Mouse (Mus musculus) MEL (cell line): Measurements from ENCODE around the gene Ephb2.

Experiments
- CTCF ChIP-seq, 3 experiments: IDR thresholded peaks in 2 of 3; conservative IDR thresholded peaks in 1 of 3; 2 replicates each; pipeline ENCODE4 v1.5.1; 2011 to 2012; ENCODE audit warnings: low read length in 3 of 3, low read depth in 2 of 3, mild to moderate bottlenecking in 2 of 3, improper control_type of control experiment in 1 of 3, inconsistent platforms in 1 of 3, mixed read lengths in 1 of 3, moderate library complexity in 1 of 3; ENCODE audit not compliant: control insufficient read depth in 1 of 3, insufficient read depth in 1 of 3, poor library complexity in 1 of 3, severe bottlenecking in 1 of 3
- ELF1 ChIP-seq: IDR thresholded peaks from 2 replicates; pipeline ENCODE4 v1.6.1; 2014; ENCODE audit warnings: low read depth, mild to moderate bottlenecking, inconsistent platforms, low read length, improper control_type of control experiment, moderate library complexity
- GABPA ChIP-seq: IDR thresholded peaks from 2 replicates; pipeline ENCODE4 v1.6.1; 2012; ENCODE audit warnings: low read depth, mild to moderate bottlenecking, inconsistent platforms, low read length, improper control_type of control experiment, moderate library complexity
- GATA1 ChIP-seq: IDR thresholded peaks from 2 replicates; pipeline ENCODE4 v1.6.1; 2011; ENCODE audit warnings: low read depth, low read length, improper control_type of control experiment
- KAT2A ChIP-seq: conservative IDR thresholded peaks from 2 replicates; pipeline ENCODE4 v1.6.1; 2012; ENCODE audit warnings: low read depth, low read length, improper control_type of control experiment, inconsistent platforms
- MAFK ChIP-seq: IDR thresholded peaks from 2 replicates; pipeline ENCODE4 v1.6.1; 2011; ENCODE audit warnings: low read depth, mild to moderate bottlenecking, low read length, improper control_type of control experiment, borderline replicate concordance
- MEF2A ChIP-seq: IDR thresholded peaks from 2 replicates; pipeline ENCODE4 v1.6.1; 2014; ENCODE audit warnings: low read depth, mild to moderate bottlenecking, inconsistent platforms, low read length, improper control_type of control experiment; ENCODE audit not compliant: poor library complexity, insufficient replicate concordance, severe bottlenecking; ENCODE audit errors: extremely low read depth
- MYC ChIP-seq: IDR thresholded peaks from 2 replicates; pipeline ENCODE4 v1.6.1; 2011; ENCODE audit warnings: low read depth, mild to moderate bottlenecking, low read length, improper control_type of control experiment, moderate library complexity
- POLR2A ChIP-seq, 2 experiments: IDR thresholded peaks; 2 replicates each; pipeline ENCODE4 v1.6.1; 2011 to 2012; ENCODE audit warnings: low read length in 2 of 2, mild to moderate bottlenecking in 2 of 2, control low read depth in 1 of 2, improper control_type of control experiment in 1 of 2, low read depth in 1 of 2, moderate library complexity in 1 of 2; ENCODE audit not compliant: control insufficient read depth in 1 of 2, insufficient read depth in 1 of 2, poor library complexity in 1 of 2
- POLR2AphosphoS5 ChIP-seq: IDR thresholded peaks from 2 replicates; pipeline ENCODE4 v1.6.1; 2012; ENCODE audit warnings: low read depth, borderline replicate concordance, mild to moderate bottlenecking, inconsistent platforms, low read length, moderate library complexity, mixed read lengths
- RCOR1 ChIP-seq: IDR thresholded peaks from 2 replicates; pipeline ENCODE4 v1.6.1; 2012; ENCODE audit warnings: low read depth, mild to moderate bottlenecking, inconsistent platforms, low read length, improper control_type of control experiment

DNA sequence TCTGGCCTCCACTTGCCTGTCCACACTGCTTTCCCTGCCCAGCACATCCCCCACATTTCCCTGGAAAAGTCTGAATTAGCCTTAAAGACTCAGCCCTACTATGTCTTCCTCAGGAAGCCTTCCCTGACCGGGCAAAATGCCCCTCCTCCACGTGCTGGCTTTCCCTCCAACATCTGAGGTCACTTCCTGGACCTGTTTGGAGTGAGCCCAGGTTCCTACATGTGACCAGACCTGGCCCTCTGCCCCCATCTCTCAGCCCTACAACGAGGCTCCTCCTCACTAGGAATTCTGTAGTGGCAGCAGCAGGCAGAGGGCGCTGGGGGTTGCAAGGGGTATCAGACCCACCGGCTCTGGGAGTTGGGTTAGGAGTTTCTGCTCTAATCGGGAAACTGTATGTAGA, 46.0 kb downstream of the Ephb2 start:
- no peak for TF ChIP-seq CTCF (IDR thresholded peaks at IDR 0.05 in 2 of 3, conservative IDR thresholded peaks at IDR 0.05 in 1 of 3; ENCODE audit: control insufficient read depth in 1 of 3, insufficient read depth in 1 of 3, low read depth in 2 of 3, low read length in 3 of 3, poor library complexity in 1 of 3, severe bottlenecking in 1 of 3)
- TF ChIP-seq MAFK = no peak
- TF ChIP-seq POLR2A (IDR thresholded peaks at IDR 0.05; ENCODE audit: control insufficient read depth in 1 of 2, insufficient read depth in 1 of 2, low read depth in 1 of 2, low read length in 2 of 2, poor library complexity in 1 of 2) = no peak
- no peak for TF ChIP-seq POLR2AphosphoS5
- TF ChIP-seq ELF1 = no peak
- no peak for TF ChIP-seq GABPA
- no peak for TF ChIP-seq RCOR1
- no peak for TF ChIP-seq MYC
- no peak for TF ChIP-seq MEF2A
- no peak for TF ChIP-seq GATA1
- TF ChIP-seq KAT2A = no peak
